In the genomic region with DNA sequence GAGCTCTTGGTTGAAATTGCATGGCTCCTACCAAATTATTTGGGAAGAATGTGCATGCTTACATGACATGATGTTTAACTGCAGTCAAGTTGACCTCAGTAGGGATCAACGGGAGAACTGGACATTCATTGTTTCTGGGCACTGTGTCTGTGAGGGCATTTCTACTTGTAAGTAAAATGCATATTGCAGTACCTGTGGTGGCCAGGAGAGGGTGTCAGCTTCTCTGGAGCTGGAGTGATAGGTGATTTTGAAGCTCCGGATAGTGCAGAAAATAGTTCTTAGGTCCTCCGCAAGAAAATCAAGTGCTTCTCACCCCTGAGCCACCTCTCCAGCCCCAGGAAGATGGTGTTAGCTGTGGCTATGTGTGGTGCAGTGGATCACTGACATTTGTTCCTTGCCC, we compare ENCODE assay signal across 10 mouse cellular contexts.
A peak's percentile ranks its signal among the peaks of the same experiment; 100 is the strongest.
DNase-seq lines count a peak whose midpoint lies in the region; ATAC-seq and TF ChIP-seq lines count a peak whose summit lies in the region.
"Had no signal": no experiment of that assay in that cellular context is flagged by ENCODE, and none has a peak within 500 bp of the region (broad histone marks: within the 10 kb centered on the region; RNA-seq: fewer than 3 reads in every experiment).

No protein-coding gene starts in this region.

- 61% methylated on average over 3 of the region's 3 CpGs for WGBS in embryonic facial prominence, embryonic 11.5 days
- WGBS in limb, embryonic 10.5 days, result 55% methylated on average over 3 of the region's 3 CpGs

- no peaks in the 10 kb centered on the region for H3K36me3 ChIP-seq in embryonic facial prominence, embryonic 11.5 days (replicated peaks; ENCODE audit: control insufficient read depth, insufficient read depth, low read depth, low read length)
- H3K36me3 ChIP-seq in limb, embryonic 10.5 days, result no peaks in the 10 kb centered on the region
- H3K36me3 ChIP-seq: embryonic facial prominence, embryonic 15.5 days; neural tube, embryonic 12.5 days had no signal

- DNase-seq in gastrocnemius, adult 2 months, result no peak
- DNase-seq in gastrocnemius, postnatal 36 days, result no peak
- peak; percentile 42 for DNase-seq in right cerebral cortex, adult 18-20 months
- DNase-seq in right cerebral cortex, postnatal 25 days, result no peak
- DNase-seq in embryonic facial prominence, embryonic 11.5 days (ENCODE audit: low spot score), result peak; percentile 69
- DNase-seq in limb, embryonic 10.5 days (ENCODE audit: low spot score), result peak; percentile 66
- DNase-seq in adipocyte (ENCODE audit: low spot score), result no peak
- DNase-seq in thymus, adult 18-20 months, result no peak

- H3K4me2 ChIP-seq in embryonic facial prominence, embryonic 11.5 days (ENCODE audit: low read depth, low read length), result no peak overlapping the region
- H3K4me2 ChIP-seq: embryonic facial prominence, embryonic 15.5 days; neural tube, embryonic 12.5 days had no signal

- H3K4me3 ChIP-seq in gastrocnemius, adult 2 months, result no peak overlapping the region
- no peak overlapping the region for H3K4me3 ChIP-seq in embryonic facial prominence, embryonic 11.5 days (ENCODE audit: low read depth, low read length)
- no peak overlapping the region for H3K4me3 ChIP-seq in limb, embryonic 10.5 days
- H3K4me3 ChIP-seq: embryonic facial prominence, embryonic 15.5 days; neural tube, embryonic 12.5 days had no signal

- no peaks in the 10 kb centered on the region for H3K9me3 ChIP-seq in embryonic facial prominence, embryonic 11.5 days (replicated peaks; ENCODE audit: control insufficient read depth, low read length)
- no peaks in the 10 kb centered on the region for H3K9me3 ChIP-seq in limb, embryonic 10.5 days (replicated peaks)
- H3K9me3 ChIP-seq: embryonic facial prominence, embryonic 15.5 days; neural tube, embryonic 12.5 days had no signal

- no peak for ATAC-seq in embryonic facial prominence, embryonic 11.5 days (replicated peaks; ENCODE audit: insufficient number of reproducible peaks, low FRiP score, low TSS enrichment, low read depth)

- no peak overlapping the region for H3K9ac ChIP-seq in embryonic facial prominence, embryonic 11.5 days (replicated peaks; ENCODE audit: low read length)
- H3K9ac ChIP-seq: embryonic facial prominence, embryonic 15.5 days; neural tube, embryonic 12.5 days had no signal

- no peak overlapping the region for H3K27ac ChIP-seq in gastrocnemius, adult 2 months
- no peak overlapping the region for H3K27ac ChIP-seq in embryonic facial prominence, embryonic 11.5 days (replicated peaks; ENCODE audit: low read depth, low read length)
- no peak overlapping the region for H3K27ac ChIP-seq in limb, embryonic 10.5 days
- H3K27ac ChIP-seq: embryonic facial prominence, embryonic 15.5 days; neural tube, embryonic 12.5 days had no signal

- peak; percentile 52 for TF ChIP-seq CTCF in gastrocnemius, adult 2 months (IDR thresholded peaks at IDR 0.05)

- no peaks in the 10 kb centered on the region for H3K4me1 ChIP-seq in embryonic facial prominence, embryonic 11.5 days (ENCODE audit: control insufficient read depth, insufficient read depth, low read length)
- no peaks in the 10 kb centered on the region for H3K4me1 ChIP-seq in limb, embryonic 10.5 days
- H3K4me1 ChIP-seq: embryonic facial prominence, embryonic 15.5 days; neural tube, embryonic 12.5 days had no signal

- H3K27me3 ChIP-seq in embryonic facial prominence, embryonic 11.5 days (ENCODE audit: control insufficient read depth, insufficient read depth, low read length), result no peaks in the 10 kb centered on the region
- H3K27me3 ChIP-seq in limb, embryonic 10.5 days (ENCODE audit: low read depth, poor library complexity, severe bottlenecking), result no peaks in the 10 kb centered on the region
- H3K27me3 ChIP-seq: embryonic facial prominence, embryonic 15.5 days; neural tube, embryonic 12.5 days had no signal

- intact Hi-C loops in gastrocnemius, adult 2 months (cut with DNase I), result no loop called here
- intact Hi-C loops in gastrocnemius, postnatal 36 days (cut with DNase I), result no loop called here

Comparison
In these comparisons a context has a peak if more than half of its experiments do, and no peak if none do; other contexts are left out.
1. DNase-seq: peak in right cerebral cortex, adult 18-20 months (single experiment), embryonic facial prominence, embryonic 11.5 days (single experiment) and limb, embryonic 10.5 days (single experiment); none in gastrocnemius, adult 2 months (single experiment), gastrocnemius, postnatal 36 days (0 of 2), right cerebral cortex, postnatal 25 days (single experiment), adipocyte (single experiment) and thymus, adult 18-20 months (0 of 2).